Mouse (Mus musculus) limb, embryonic 10.5 days (tissue): ENCODE results near the gene Cyp8b1. TPM values are rescaled to one million over a fixed set of nuclear protein-coding genes. Genes with fewer than 3 reads are reported as not detected.

Experiments
- DNase-seq: peaks from one replicate; pipeline ENCODE4 v3.0.0-alpha.2; 2017; ENCODE audit warnings: low spot score
- H3K27ac ChIP-seq: fragments of 300-500 bp; sonication (generic); 2 replicates; pipeline ENCODE4 v1.5.1; 2016; ENCODE audit warnings: mild to moderate bottlenecking
- H3K27me3 ChIP-seq: fragments of 300-500 bp; sonication (generic); 2 replicates; pipeline ENCODE4 v1.6.1; 2016; ENCODE audit warnings: low read depth, mild to moderate bottlenecking; ENCODE audit not compliant: poor library complexity, severe bottlenecking
- H3K36me3 ChIP-seq: fragments of 300-500 bp; sonication (generic); 2 replicates; pipeline ENCODE4 v1.6.1; 2016; ENCODE audit warnings: mild to moderate bottlenecking, moderate library complexity
- H3K4me1 ChIP-seq: fragments of 300-500 bp; sonication (generic); 2 replicates; pipeline ENCODE4 v1.6.1; 2016
- H3K4me3 ChIP-seq: fragments of 300-500 bp; sonication (generic); 2 replicates; pipeline ENCODE4 v1.5.1; 2016; ENCODE audit warnings: mild to moderate bottlenecking, moderate library complexity
- H3K9me3 ChIP-seq: fragments of 300-500 bp; sonication (generic); replicated peaks from 2 replicates; pipeline ENCODE4 v1.6.1; 2016; ENCODE audit warnings: mild to moderate bottlenecking
- WGBS: fragments of 180-500 bp; shearing (Covaris S2); methylation state at CpG from one replicate; pipeline ENCODE4 v1.1.7; 2016; 5-methylcytosine and 5-hydroxymethylcytosine counted together
- polyA plus RNA-seq: library from polyadenylated mRNA; unstranded; fragments of >200 nt; fragmentation: Nextera tagmentation; extraction: Ambion mirVana; gene quantifications from 2 replicates; pipeline ENCODE4 v1.2.1, GENCODE M21; 2016

Cyp8b1 gene
- not detected in 2 replicates for polyA plus RNA-seq

GRCm38 (mm10) chr9:121916102-121916501 lies at the start of gene Cyp8b1:
Cyp8b1 (minus strand) TSS chr9:121916305.
- Histone ChIP-seq H3K36me3 (no peaks in the 10 kb centered on the region), H3K4me3 (no peak within 1 kb of the TSS), H3K9me3 (no peaks in the 10 kb centered on the region), H3K27ac (no peak within 1 kb of the TSS), H3K27me3 (no peaks in the 10 kb centered on the region), H3K4me1 (no peaks in the 10 kb centered on the region)
- 86% methylated on average over 8 of the region's 8 CpGs for WGBS
- no peak for DNase-seq

- no peak overlapping the region for H3K4me3 ChIP-seq
- no peak for DNase-seq
- no peak overlapping the region for H3K27ac ChIP-seq
- H3K4me1 ChIP-seq = peaks cover 7% of the 10 kb centered on the region
- no peaks in the 10 kb centered on the region for H3K36me3 ChIP-seq
- no peaks in the 10 kb centered on the region for H3K9me3 ChIP-seq
- WGBS = 93% methylated on average over 7 of the region's 7 CpGs
- no peaks in the 10 kb centered on the region for H3K27me3 ChIP-seq
These were observed 48.8 kb upstream of the Cyp8b1 start for GRCm38 (mm10) chr9:121964941-121965340.

GRCm38 (mm10) chr9:121959966-121960635 lies 44.0 kb upstream of the Cyp8b1 start:
- DNase-seq = no peak
- H3K4me3 ChIP-seq = no peak overlapping the region
- WGBS = 37% methylated on average over 7 of the region's 7 CpGs
- no peaks in the 10 kb centered on the region for H3K36me3 ChIP-seq
- H3K4me1 ChIP-seq = peaks cover 10% of the 10 kb centered on the region
- H3K9me3 ChIP-seq = no peaks in the 10 kb centered on the region
- no peaks in the 10 kb centered on the region for H3K27me3 ChIP-seq
- H3K27ac ChIP-seq = no peak overlapping the region

- no peak overlapping the region for H3K4me3 ChIP-seq
- peaks cover 9% of the 10 kb centered on the region for H3K4me1 ChIP-seq
- H3K27ac ChIP-seq = no peak overlapping the region
- H3K27me3 ChIP-seq = no peaks in the 10 kb centered on the region
- H3K9me3 ChIP-seq = no peaks in the 10 kb centered on the region
- no peak for DNase-seq
- no peaks in the 10 kb centered on the region for H3K36me3 ChIP-seq
- WGBS = 89% methylated on average over 6 of the region's 6 CpGs
These were observed 36.5 kb upstream of the Cyp8b1 start for GRCm38 (mm10) chr9:121952596-121952995.

- H3K27ac ChIP-seq = peak overlapping the region; percentile 50
- 38% methylated on average over 4 of the region's 4 CpGs for WGBS
These were observed 35.0 kb upstream of the Cyp8b1 start for GRCm38 (mm10) chr9:121951114-121951423.

GRCm38 (mm10) chr9:121950418-121951113 lies 34.5 kb upstream of the Cyp8b1 start, which contains the start of gene Fam198a:
Fam198a (plus strand) TSS chr9:121950988.
- H3K4me3 ChIP-seq = peak within 1 kb of the TSS; percentile 24; the same call in 1 of the 2 replicates
- 0 out of 2 replicates have a peak, but pooled peaks cover 8% of the 10 kb centered on the region for H3K36me3 ChIP-seq
- DNase-seq = peak; percentile 47
- H3K9me3 ChIP-seq = no peaks in the 10 kb centered on the region
- H3K27me3 ChIP-seq = no peaks in the 10 kb centered on the region
- 18% methylated on average over 14 of the region's 14 CpGs for WGBS
- H3K4me1 ChIP-seq = peaks cover 9% of the 10 kb centered on the region
- peak within 1 kb of the TSS; percentile 50 for H3K27ac ChIP-seq

More at GRCm38 (mm10) chr9:121951114-121951423, 35.0 kb upstream of the Cyp8b1 start:
- Histone ChIP-seq H3K4me3 (peak overlapping the region; percentile 24; the same call in 1 of the 2 replicates), H3K4me1 (peaks cover 9% of the 10 kb centered on the region), H3K9me3 (no peaks in the 10 kb centered on the region), H3K36me3 (0 out of 2 replicates have a peak, but pooled peaks cover 3% of the 10 kb centered on the region), H3K27me3 (no peaks in the 10 kb centered on the region)
- DNase-seq = no peak

- no peak for DNase-seq
- H3K4me3 ChIP-seq = no peak overlapping the region
- H3K27me3 ChIP-seq = no peaks in the 10 kb centered on the region
- 80% methylated on average over 4 of the region's 4 CpGs for WGBS
- peaks cover 13% of the 10 kb centered on the region for H3K36me3 ChIP-seq
- no peaks in the 10 kb centered on the region for H3K9me3 ChIP-seq
- H3K4me1 ChIP-seq = peaks cover 9% of the 10 kb centered on the region
- H3K27ac ChIP-seq = no peak overlapping the region
These were observed 32.3 kb upstream of the Cyp8b1 start for GRCm38 (mm10) chr9:121948431-121948830.

- WGBS = 19% methylated on average over 4 of the region's 4 CpGs
- no peaks in the 10 kb centered on the region for H3K27me3 ChIP-seq
- H3K4me1 ChIP-seq = peaks cover 9% of the 10 kb centered on the region
- peak; percentile 57 for DNase-seq
- H3K36me3 ChIP-seq = peaks cover 13% of the 10 kb centered on the region
- H3K27ac ChIP-seq = no peak overlapping the region
- no peaks in the 10 kb centered on the region for H3K9me3 ChIP-seq
- no peak overlapping the region for H3K4me3 ChIP-seq
These were observed 31.7 kb upstream of the Cyp8b1 start for GRCm38 (mm10) chr9:121947784-121948183.

- H3K27me3 ChIP-seq = no peaks in the 10 kb centered on the region
- H3K36me3 ChIP-seq = peaks cover 19% of the 10 kb centered on the region
- H3K4me3 ChIP-seq = no peak overlapping the region
- no peaks in the 10 kb centered on the region for H3K9me3 ChIP-seq
- DNase-seq = no peak
- H3K27ac ChIP-seq = no peak overlapping the region
- WGBS = 87% methylated on average over 3 of the region's 3 CpGs
- H3K4me1 ChIP-seq = no peaks in the 10 kb centered on the region
These were observed 27.5 kb upstream of the Cyp8b1 start for GRCm38 (mm10) chr9:121943628-121944027.

GRCm38 (mm10) chr9:121943005-121943404 lies 26.9 kb upstream of the Cyp8b1 start:
- Histone ChIP-seq H3K27me3 (no peaks in the 10 kb centered on the region), H3K4me1 (0 out of 2 replicates have a peak, but pooled peaks cover 3% of the 10 kb centered on the region), H3K4me3 (no peak overlapping the region), H3K27ac (no peak overlapping the region), H3K36me3 (peaks cover 19% of the 10 kb centered on the region), H3K9me3 (no peaks in the 10 kb centered on the region)
- WGBS = 91% methylated on average over 3 of the region's 3 CpGs
- DNase-seq = no peak

GRCm38 (mm10) chr9:121937944-121938355 lies 21.8 kb upstream of the Cyp8b1 start:
- Histone ChIP-seq H3K4me1 (peaks cover 10% of the 10 kb centered on the region), H3K27me3 (no peaks in the 10 kb centered on the region), H3K4me3 (peak overlapping the region; percentile 58), H3K36me3 (peaks cover 6% of the 10 kb centered on the region), H3K9me3 (no peaks in the 10 kb centered on the region), H3K27ac (peak overlapping the region; percentile 79)
- 51% methylated on average over 21 of the region's 21 CpGs for WGBS
- peak; percentile 49 for DNase-seq

GRCm38 (mm10) chr9:121937451-121937864 lies 21.4 kb upstream of the Cyp8b1 start:
- WGBS = 61% methylated on average over 6 of the region's 6 CpGs

GRCm38 (mm10) chr9:121936952-121937351 lies 20.8 kb upstream of the Cyp8b1 start:
- Histone ChIP-seq H3K9me3 (no peaks in the 10 kb centered on the region), H3K27me3 (no peaks in the 10 kb centered on the region), H3K27ac (no peak overlapping the region), H3K4me3 (no peak overlapping the region), H3K36me3 (peaks cover 6% of the 10 kb centered on the region), H3K4me1 (peaks cover 10% of the 10 kb centered on the region)
- DNase-seq = no peak
- WGBS = 87% methylated on average over 1 of the region's 1 CpGs

More at GRCm38 (mm10) chr9:121937451-121937864, 21.4 kb upstream of the Cyp8b1 start:
- H3K27ac ChIP-seq = peak overlapping the region; percentile 79
- peaks cover 10% of the 10 kb centered on the region for H3K4me1 ChIP-seq
- H3K27me3 ChIP-seq = no peaks in the 10 kb centered on the region
- peaks cover 6% of the 10 kb centered on the region for H3K36me3 ChIP-seq
- DNase-seq = no peak
- H3K9me3 ChIP-seq = no peaks in the 10 kb centered on the region
- H3K4me3 ChIP-seq = peak overlapping the region; percentile 58
